Mouse (Mus musculus) bone marrow, adult 2 months (tissue): ENCODE data around the gene Atp8b5.

Experiments
- CTCF ChIP-seq: fragments of 200-500 bp; IDR thresholded peaks from 2 replicates; pipeline ENCODE4 v1.5.1; 2011; ENCODE audit warnings: low read length, control low read depth; ENCODE audit not compliant: control insufficient read depth, insufficient read depth
- POLR2A ChIP-seq: fragments of 200-500 bp; IDR thresholded peaks from 2 replicates; pipeline ENCODE4 v1.6.1; 2011; ENCODE audit warnings: low read depth, mild to moderate bottlenecking, control low read depth, low read length, borderline replicate concordance; ENCODE audit not compliant: control insufficient read depth

- TF ChIP-seq CTCF, result no peak
- TF ChIP-seq POLR2A, result no peak
Observed at GRCm38 (mm10) chr4:43400976-43401375, 134.0 kb downstream of the Atp8b5 start.
